Mouse (Mus musculus) midbrain, postnatal 0 days (tissue): ENCODE results near the gene Epo. TPM values are rescaled to one million over a fixed set of nuclear protein-coding genes. Genes with fewer than 3 reads are reported as not detected.

Experiments
- ATAC-seq: fragments of 200-750 bp; cut with Nextera tagmentation; 2 replicates; pipeline ENCODE4 v1.8.0; 2017; ENCODE audit warnings: moderate number of reproducible peaks, mild to moderate bottlenecking, moderate TSS enrichment, moderate library complexity; ENCODE audit not compliant: low FRiP score
- DNase-seq: peaks from one replicate; pipeline ENCODE4 v3.0.0-alpha.2; 2015; ENCODE audit warnings: low spot score
- H3K27ac ChIP-seq: fragments of 300-500 bp; sonication (generic); 2 replicates; pipeline ENCODE4 v1.5.1; 2014; ENCODE audit warnings: low read depth, mild to moderate bottlenecking, low read length, mixed read lengths
- H3K27me3 ChIP-seq: fragments of 300-500 bp; sonication (generic); 2 replicates; pipeline ENCODE4 v1.6.1; 2014; ENCODE audit warnings: low read length, control low read depth, mixed read lengths; ENCODE audit not compliant: insufficient read depth
- H3K36me3 ChIP-seq: fragments of 300-500 bp; sonication (generic); 2 replicates; pipeline ENCODE4 v1.6.1; 2014; ENCODE audit warnings: low read length, control low read depth, mixed read lengths; ENCODE audit not compliant: insufficient read depth
- H3K4me1 ChIP-seq: fragments of 300-500 bp; sonication (generic); 2 replicates; pipeline ENCODE4 v1.6.1; 2014; ENCODE audit warnings: mild to moderate bottlenecking, control low read depth, antibody characterized with exemption, low read length, mixed read lengths; ENCODE audit not compliant: insufficient read depth
- H3K4me2 ChIP-seq: fragments of 300-500 bp; sonication (generic); 2 replicates; pipeline ENCODE4 v1.6.1; 2014; ENCODE audit warnings: low read depth, mild to moderate bottlenecking, low read length, mixed read lengths; ENCODE audit not compliant: poor library complexity, severe bottlenecking
- H3K4me3 ChIP-seq: fragments of 300-500 bp; sonication (generic); 2 replicates; pipeline ENCODE4 v1.5.1; 2014; ENCODE audit warnings: low read depth, mild to moderate bottlenecking, low read length, moderate library complexity
- H3K9ac ChIP-seq: fragments of 300-500 bp; sonication (generic); replicated peaks from 2 replicates; pipeline ENCODE4 v1.6.1; 2014; ENCODE audit warnings: mild to moderate bottlenecking, low read length, moderate library complexity, mixed read lengths; ENCODE audit not compliant: poor library complexity, severe bottlenecking
- H3K9me3 ChIP-seq: fragments of 300-500 bp; sonication (generic); 2 replicates; pipeline ENCODE4 v1.6.1; 2016; ENCODE audit warnings: low read length, control low read depth
- CTCF ChIP-seq: IDR thresholded peaks from 2 replicates; pipeline ENCODE4 v1.5.1; 2016; ENCODE audit warnings: antibody characterized with exemption, mild to moderate bottlenecking
- WGBS: fragments of 180-500 bp; shearing (Covaris S2); extraction: QIAGEN DNeasy Blood & Tissue Kit; methylation state at CpG from one replicate; pipeline ENCODE4 v1.1.7; 2014; 5-methylcytosine and 5-hydroxymethylcytosine counted together
- polyA plus RNA-seq: library from polyadenylated mRNA; unstranded; fragments of >200 nt; fragmentation: Nextera tagmentation; extraction: Ambion mirVana; gene quantifications from 2 replicates; pipeline ENCODE4 v1.2.1, GENCODE M21; 2015
- total RNA-seq: library from RNA; depleted of rRNA; stranded (reverse); fragments of >200 nt; gene quantifications from 2 replicates; pipeline ENCODE4 v1.2.3, GENCODE M21; 2014

Gene Epo
- total and polyA plus RNA-seq, 2 experiments from 2014 or later, result not detected

- H3K36me3 ChIP-seq, result peaks cover 79% of the 10 kb centered on the region
- H3K4me1 ChIP-seq, result no peaks in the 10 kb centered on the region; the same call in 1 of the 2 replicates
- no peaks in the 10 kb centered on the region for H3K27me3 ChIP-seq
- no peak for ATAC-seq
- no peak overlapping the region for H3K4me3 ChIP-seq
- 0 out of 2 replicates have a peak, but pooled peaks have one; percentile 13 for TF ChIP-seq CTCF
- no peaks in the 10 kb centered on the region for H3K9me3 ChIP-seq
- no peak overlapping the region for H3K4me2 ChIP-seq
- H3K27ac ChIP-seq, result peak overlapping the region; percentile 62; the same call in 1 of the 2 replicates
- no peak overlapping the region; the same call in 1 of the 2 replicates for H3K9ac ChIP-seq
- WGBS, result 32% methylated on average over 16 of the region's 16 CpGs
- peak; percentile 61 for DNase-seq
Observed at GRCm38 (mm10) chr5:137526192-137526936, 6.7 kb downstream of the Epo start.

DNA sequence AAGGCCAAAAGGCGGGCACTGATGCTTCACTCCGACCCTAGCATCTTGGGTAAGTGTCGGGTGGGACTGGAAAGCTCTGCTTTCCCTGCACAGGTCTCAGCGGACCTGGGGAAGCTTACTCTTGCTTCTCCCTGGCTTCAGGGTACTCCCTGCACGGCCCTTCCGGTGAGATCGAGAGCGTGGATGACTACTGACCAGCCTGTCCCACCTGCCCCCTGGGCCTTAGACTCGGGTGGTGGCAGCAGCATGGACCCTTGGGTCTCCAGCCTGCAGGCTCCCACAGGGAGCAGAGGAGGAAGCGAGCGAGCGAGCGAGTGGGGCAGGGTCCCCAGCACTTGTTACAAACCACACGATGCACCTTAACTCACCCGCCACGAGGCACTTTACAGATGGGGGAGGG is 7.5 kb downstream of the Epo start:
- no peak for TF ChIP-seq CTCF
- Histone ChIP-seq H3K4me1 (no peaks in the 10 kb centered on the region; the same call in 1 of the 2 replicates), H3K9ac (no peak overlapping the region), H3K27me3 (no peaks in the 10 kb centered on the region), H3K4me2 (no peak overlapping the region), H3K36me3 (peaks cover 88% of the 10 kb centered on the region), H3K27ac (peak overlapping the region; percentile 62; the same call in 1 of the 2 replicates), H3K4me3 (no peak overlapping the region), H3K9me3 (no peaks in the 10 kb centered on the region)
- 67% methylated on average over 16 of the region's 16 CpGs for WGBS
- ATAC-seq (no peak), DNase-seq (no peak)

DNA sequence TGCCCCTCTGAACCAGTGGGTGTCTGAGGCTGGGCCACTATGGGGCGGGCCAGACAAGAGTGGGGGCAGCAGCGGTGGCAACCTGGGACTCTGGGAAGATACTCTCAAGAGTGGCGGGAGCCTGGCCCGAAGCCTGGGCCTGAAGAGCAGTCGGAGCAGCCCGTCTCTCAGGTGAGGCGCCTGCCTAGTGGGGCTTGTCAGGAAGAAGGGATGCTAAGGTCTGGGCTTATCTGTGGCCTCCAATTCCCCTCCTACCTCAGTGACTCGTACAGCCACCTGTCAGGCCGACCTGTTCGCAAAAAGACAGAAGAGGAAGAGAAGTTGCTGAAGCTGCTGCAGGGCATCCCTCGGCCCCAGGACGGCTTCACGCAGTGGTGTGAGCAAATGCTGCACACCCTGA is 8.4 kb downstream of the Epo start:
- Histone ChIP-seq H3K36me3 (peaks cover 95% of the 10 kb centered on the region), H3K9ac (no peak overlapping the region), H3K9me3 (no peaks in the 10 kb centered on the region), H3K4me3 (no peak overlapping the region), H3K27me3 (no peaks in the 10 kb centered on the region), H3K27ac (0 out of 2 replicates have a peak overlapping the region, but pooled peaks have one; percentile 62), H3K4me2 (no peak overlapping the region), H3K4me1 (no peaks in the 10 kb centered on the region; the same call in 1 of the 2 replicates)
- 90% methylated on average over 13 of the region's 13 CpGs for WGBS
- no peak for ATAC-seq
- TF ChIP-seq CTCF, result no peak
- no peak for DNase-seq

- DNase-seq (no peak), ATAC-seq (no peak)
- Histone ChIP-seq H3K4me2 (no peak overlapping the region), H3K9me3 (no peaks in the 10 kb centered on the region), H3K4me3 (no peak overlapping the region), H3K36me3 (peaks cover 95% of the 10 kb centered on the region), H3K27ac (no peak overlapping the region), H3K4me1 (no peaks in the 10 kb centered on the region), H3K9ac (no peak overlapping the region), H3K27me3 (no peaks in the 10 kb centered on the region)
- TF ChIP-seq CTCF, result no peak
- 89% methylated on average over 8 of the region's 8 CpGs for WGBS
Observed at GRCm38 (mm10) chr5:137524251-137524515, 8.9 kb downstream of the Epo start.

DNA sequence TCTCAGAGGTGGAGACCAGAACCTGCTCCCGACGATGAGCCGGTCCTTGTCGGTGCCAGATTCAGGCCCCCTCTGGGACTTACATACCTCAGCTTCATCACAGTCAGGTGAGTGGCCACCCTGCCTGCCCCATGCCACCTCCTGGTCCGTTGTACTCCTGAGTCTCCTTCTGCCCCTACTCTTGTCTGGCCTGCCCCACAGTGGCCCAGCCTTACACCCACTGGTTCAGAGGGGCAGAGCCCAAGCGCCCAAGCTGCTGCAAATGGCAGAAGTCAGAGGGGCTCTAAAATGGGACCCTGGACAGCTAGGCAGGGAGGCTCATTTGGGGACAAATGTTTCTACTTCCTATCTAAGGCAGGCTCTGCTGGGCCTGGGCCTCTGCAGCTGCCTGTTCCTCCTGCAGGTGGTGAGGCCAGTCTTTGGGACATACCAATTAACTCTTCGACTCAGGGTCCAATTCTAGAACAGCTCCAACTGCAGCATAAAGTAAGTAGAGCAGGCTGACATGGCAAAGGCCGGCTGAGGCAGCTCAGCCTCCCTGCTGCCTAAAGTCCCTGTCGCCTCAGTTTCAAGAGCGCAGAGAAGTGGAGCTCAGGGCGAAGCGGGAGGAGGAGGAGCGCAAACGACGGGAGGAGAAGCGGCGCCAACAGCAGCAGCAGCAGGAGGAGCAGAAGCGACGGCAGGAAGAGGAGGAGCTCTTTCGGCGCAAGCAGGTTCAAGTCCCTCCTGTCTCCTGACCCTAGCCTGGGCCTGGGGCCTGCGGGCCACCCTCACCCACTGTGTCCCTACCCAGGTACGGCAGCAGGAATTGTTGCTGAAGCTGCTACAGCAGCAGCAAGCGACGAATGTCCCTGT is 9.4 kb downstream of the Epo start:
- no peak for ATAC-seq
- no peaks in the 10 kb centered on the region for H3K9me3 ChIP-seq
- no peaks in the 10 kb centered on the region for H3K27me3 ChIP-seq
- no peak for DNase-seq
- no peak overlapping the region for H3K9ac ChIP-seq
- no peak overlapping the region for H3K27ac ChIP-seq
- peaks cover 95% of the 10 kb centered on the region for H3K36me3 ChIP-seq
- H3K4me3 ChIP-seq, result no peak overlapping the region
- H3K4me2 ChIP-seq, result no peak overlapping the region
- WGBS, result 81% methylated on average over 25 of the region's 25 CpGs
- no peaks in the 10 kb centered on the region for H3K4me1 ChIP-seq
- peak; percentile 28; the same call in 1 of the 2 replicates for TF ChIP-seq CTCF

DNA sequence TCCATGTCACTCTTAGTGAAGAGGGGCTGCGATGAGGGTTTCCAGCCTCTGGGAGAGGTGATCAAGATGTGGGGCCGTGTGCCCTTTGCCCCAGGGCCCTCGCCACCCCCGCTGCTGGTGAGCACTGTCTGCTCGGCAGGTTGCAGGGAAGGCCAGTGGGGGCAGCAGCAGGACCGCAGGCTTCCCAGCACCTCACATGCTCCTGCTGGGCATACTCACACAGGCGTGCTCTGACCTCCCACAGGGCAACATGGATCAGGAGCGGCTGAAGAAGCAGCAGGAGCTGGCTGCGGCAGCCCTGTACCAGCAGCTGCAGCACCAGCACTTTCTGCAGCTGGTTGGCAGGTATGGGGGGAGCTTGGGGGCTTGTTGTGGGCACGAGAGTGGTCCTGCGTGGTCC is 10.3 kb downstream of the Epo start:
- TF ChIP-seq CTCF, result no peak
- H3K9ac ChIP-seq, result no peak overlapping the region
- H3K4me1 ChIP-seq, result no peaks in the 10 kb centered on the region
- no peak overlapping the region for H3K4me3 ChIP-seq
- H3K27ac ChIP-seq, result no peak overlapping the region
- H3K9me3 ChIP-seq, result no peaks in the 10 kb centered on the region
- DNase-seq (no peak), ATAC-seq (no peak)
- no peak overlapping the region for H3K4me2 ChIP-seq
- no peaks in the 10 kb centered on the region for H3K27me3 ChIP-seq
- WGBS, result 65% methylated on average over 11 of the region's 11 CpGs
- H3K36me3 ChIP-seq, result peaks cover 93% of the 10 kb centered on the region
